Mouse (Mus musculus) T-cell, adult 2 months (primary cell): ENCODE measurements at regions not wholly inside any gene's neighbourhood (a gene's known extent, or its start where the extent isn't known, plus 50 kb on each side); places are given as distances from the start of the nearest gene placed in this dataset.

Experiments
- DNase-seq: peaks from one replicate; pipeline ENCODE4 v3.0.0; 2022; ENCODE audit warnings: low spot score

DNA sequence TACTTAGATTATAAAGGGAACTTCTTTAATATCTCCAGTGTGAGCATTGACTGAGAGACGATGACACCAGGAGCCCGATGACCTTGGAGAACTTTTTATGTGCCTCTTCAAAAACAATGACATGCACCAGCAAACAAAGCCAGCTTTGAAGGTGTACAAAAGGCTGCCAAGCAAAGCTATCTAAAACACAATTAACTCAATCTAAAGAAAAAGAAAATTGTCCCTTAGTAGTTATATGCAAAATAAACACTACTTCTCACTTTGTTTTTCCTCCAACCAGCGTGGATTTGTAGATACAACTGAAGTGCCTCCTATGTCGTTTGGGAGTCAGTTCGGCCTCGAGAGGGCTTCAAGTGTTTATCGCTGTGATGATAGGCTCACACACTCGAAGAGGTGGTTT, 189.0 kb upstream of the Tle4 start:
- no peak for DNase-seq

DNA sequence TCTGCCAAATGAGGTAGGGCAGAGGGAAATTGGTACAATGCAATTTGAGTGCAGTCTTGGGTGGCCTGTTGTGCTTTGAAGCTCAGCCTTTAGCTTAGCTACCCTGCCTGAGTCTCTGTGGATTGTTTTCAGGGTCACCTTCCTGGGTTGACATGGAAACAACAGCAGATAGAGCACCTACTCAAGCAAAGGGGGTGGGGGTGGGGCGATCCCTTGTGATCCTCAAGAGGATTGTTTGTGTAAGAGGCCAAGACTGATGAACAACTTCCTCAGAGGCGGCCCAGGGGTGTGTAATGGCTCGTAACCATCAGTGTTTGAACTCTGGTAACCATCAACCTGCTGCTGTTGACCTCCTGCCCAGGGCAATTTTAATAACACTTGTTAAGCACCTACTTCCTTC, 187.8 kb upstream of the Tle4 start:
- no peak for DNase-seq

DNA sequence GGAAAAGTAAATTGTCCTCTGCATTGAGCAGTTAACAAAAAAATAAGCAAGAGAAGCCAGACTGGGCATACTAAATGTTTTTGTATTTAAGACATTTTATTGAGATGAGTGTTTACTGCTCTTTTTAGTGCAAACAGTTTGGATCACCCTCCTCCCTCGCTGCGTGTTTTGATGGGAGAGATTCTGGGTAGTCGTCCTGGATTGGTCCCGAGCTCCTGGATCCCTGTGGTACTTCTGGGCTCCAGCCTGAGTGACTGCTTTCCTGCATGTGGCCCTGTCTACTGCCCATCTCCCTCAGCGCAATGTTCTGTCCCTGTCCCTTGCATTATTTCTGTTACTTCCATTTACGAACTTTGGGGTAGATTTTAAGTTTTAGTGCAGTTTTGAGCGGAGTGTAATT, 179.9 kb upstream of the Tle4 start:
- DNase-seq: no peak

DNA sequence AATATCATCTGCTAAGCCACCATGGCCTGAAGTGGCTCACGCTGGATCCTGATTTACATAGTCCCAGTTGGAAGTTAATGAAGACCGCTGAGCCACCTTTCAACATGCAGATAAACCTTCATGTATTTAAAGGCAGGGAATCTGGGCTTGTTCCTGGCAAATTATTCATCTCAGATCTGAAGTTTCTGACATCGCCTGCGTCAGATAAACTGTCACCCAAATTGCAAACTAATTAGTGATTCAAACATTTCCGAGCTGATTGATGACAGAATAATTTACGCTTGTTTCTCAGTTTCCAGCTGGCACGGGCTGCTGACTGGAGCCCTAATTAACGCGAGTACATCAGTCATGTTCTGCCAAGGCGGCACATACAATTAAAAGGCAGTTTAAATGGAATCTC, 179.3 kb upstream of the Tle4 start:
- no peak for DNase-seq

DNA sequence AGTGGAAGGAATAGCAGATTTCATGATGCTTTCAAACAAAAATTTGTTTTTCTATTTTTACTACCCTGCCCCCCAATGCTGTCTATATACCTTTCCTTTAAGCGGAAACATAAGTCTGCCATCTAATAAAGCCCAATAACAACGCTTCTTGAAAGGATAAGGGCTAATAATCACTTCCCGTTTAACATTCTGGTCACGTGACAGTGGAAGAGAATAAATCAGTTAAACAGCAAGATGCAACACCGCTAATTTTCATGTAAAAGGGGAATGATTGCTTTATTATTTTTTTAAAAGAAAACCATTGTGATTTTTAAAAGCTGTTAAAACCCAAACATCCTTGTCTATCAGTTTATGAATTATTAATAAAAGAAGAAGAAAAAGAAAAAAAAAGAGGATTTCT, 178.9 kb upstream of the Tle4 start:
- no peak for DNase-seq

DNA sequence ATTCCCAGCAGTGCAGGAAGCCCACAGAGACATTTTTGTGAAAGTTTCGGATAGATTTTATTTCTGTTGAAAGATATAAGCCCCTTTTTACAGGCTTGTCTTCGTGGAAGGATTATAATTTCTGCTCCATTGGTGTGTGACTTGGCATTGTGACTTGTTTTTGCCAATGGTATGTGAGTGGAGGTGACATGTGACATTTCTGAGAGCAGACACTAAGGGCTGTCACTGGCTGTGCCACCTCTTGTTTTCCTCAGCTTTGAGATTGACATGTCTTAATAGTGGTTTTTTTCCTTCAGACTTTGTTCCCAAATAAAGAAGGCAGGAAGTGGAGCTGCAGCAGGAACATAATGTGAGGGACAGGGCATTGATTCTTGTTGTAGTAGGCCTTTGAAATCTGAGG, 174.9 kb upstream of the Tle4 start:
- no peak for DNase-seq

DNA sequence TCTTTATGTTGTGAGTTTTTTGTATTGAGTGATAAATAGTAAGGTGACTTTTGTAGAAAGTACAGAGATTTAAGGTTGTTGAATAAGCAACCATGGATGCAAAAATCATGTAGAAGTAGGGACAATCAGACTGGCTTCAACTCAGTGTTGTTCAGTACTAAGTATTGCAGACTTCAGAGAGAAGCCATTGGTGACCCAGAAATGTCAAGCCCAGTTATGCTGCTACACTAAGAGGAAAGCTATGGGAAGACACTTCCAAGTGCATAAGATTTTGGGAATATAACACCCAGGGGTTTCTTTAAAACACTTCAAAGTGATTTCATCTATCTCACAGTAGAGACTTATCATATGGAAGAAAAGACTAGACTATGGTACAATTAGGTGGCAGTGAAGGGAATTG, 154.8 kb upstream of the Tle4 start:
- DNase-seq: no peak

DNA sequence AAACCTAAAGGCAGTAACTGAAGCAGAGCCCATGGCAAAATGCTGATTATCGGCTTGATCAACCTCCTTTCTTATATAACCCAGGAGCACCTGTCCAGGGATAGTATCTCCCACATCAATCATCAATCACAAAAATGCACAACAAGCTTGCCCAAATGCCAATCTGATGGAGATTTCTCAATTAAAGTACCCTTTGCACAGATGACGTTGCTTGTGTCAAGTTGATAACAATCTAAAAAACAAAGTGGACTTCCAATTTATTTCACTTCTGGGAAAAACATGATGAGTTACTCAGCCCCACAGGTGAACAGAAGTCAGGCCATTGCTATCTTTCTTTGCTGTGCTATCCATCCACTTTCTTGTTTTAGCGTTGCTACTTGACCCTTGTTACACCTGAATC, 144.5 kb upstream of the Tle4 start:
- no peak for DNase-seq

DNA sequence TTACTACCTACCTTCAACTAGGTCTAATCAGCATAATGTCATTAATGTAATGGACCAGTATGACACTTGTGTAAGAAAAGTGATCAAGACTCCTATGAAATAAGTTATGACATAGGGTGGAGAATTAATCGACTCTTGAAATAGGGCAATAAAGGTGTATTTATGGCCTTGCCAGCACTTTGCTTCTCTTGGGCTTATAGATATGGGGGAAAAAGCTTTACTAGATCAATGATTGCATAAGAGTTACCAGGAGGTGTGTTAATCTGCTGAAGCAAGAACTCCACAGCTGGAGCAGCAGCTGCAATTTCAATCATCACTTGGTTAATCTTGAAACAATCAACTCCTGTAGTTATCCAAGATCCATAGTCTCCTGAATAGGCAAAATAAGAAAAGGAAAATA, 143.1 kb upstream of the Tle4 start:
- DNase-seq: no peak

DNA sequence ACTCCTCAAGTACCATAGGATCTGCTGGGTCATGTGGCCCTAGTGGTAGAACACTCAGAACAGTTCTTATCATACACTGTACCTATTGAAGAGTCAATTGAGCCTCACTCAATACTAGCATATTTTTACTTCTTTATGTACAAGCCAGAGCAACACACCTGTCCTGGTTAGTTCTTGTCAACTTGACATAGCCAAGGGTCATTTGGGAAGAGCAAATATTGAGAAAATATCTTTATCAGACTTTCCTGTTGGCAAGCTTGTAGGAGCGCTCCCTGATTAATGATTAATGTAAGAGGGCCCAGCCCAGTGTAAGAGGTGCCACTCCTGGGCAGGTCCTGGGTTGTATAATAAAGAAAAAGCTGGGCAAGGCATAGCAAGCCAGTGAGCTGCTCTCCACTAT, 142.3 kb upstream of the Tle4 start:
- no peak for DNase-seq

DNA sequence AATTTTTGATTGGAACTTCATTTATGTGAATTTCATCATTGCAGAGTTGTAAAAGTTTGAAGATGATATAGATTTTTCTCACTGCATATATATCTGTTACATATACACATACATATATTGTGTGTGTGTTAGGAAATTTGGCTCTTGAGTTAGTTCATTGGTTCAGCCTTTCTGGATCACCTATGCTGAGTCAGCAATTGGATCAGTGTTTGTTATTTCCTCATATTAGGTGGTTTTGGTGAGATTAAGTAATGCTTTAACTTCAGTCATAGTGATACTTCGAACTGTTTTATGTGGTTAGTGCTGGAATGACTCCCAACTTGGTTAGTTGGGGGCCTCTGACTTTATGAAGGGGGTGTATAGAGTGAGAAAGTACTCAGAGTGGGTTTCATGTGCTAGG, 138.7 kb upstream of the Tle4 start:
- no peak for DNase-seq

DNA sequence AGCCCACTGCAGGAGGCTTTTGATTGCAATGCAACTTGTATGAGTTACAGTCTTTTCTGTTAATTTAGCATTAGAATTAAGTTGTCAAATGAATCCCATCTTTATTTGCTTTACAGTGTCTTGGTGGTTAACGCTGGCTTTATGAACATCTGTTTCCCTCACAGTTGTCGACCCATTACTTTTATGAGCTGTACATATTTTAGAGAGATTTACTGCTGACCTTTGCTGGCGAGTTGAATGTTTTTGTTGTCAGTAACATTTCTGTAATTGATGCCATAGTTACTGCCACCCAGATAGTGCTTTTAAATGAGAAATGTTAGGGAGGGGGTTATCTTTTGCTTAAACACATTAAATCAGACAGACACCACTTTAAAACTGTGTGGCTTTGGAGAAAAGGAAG, 127.5 kb upstream of the Tle4 start:
- no peak for DNase-seq

DNA sequence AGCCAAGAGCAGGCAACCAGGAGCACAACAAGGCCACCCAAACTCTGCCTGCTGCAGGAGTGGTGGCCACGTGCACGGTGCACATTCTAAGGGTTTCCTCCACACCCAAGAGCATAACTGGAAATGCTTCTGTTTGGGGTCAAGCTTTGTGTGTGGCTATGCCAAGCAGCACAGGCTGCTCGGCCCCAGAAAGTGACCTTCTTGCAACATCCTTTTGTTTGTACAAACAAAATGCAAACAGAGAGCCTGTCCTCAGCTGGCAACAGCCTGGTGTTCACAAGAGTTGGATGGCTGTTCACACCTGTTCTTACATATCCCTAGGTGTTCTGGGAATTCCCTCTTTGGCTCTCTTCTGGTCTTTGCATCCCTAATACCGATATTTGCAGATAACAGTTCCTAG, 126.8 kb upstream of the Tle4 start:
- DNase-seq: no peak

DNA sequence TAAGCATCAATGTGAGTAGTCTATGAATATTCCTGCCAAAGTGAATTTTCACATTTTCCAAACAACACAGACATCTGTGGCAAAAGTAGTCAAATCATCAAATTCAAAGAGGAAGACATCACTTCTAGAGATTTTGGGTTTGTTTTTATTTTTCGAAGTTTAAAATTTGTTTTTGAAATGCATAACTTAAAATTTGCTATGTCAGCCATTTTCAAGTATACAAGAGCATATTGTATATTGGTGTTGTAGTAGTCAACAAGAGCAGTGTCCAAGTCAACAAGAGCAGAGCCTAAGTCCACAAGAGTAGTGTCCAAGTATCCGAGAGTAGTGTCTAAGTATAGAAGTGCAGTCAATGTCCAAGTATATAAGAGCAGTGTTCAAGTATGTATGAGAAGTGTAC, 107.9 kb upstream of the Tle4 start:
- no peak for DNase-seq

DNA sequence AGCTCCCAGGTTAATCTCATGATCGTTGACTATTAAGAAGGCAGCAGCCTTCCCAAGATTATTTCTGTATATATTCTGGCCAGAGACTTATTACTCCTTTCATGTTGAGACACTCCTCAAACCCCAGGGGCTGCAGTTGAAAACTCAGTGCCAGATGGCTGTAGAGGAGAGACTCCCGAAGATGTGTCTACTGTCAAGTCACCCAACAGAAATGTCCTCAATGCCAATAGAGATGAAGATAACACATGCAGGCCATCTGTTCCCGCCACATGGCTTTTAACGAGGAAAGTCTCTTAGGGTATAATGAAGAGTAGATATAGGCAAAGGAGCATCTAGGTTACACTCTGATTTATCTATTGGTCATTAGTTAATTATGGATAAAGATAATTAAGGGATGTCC, 103.3 kb upstream of the Tle4 start:
- no peak for DNase-seq

DNA sequence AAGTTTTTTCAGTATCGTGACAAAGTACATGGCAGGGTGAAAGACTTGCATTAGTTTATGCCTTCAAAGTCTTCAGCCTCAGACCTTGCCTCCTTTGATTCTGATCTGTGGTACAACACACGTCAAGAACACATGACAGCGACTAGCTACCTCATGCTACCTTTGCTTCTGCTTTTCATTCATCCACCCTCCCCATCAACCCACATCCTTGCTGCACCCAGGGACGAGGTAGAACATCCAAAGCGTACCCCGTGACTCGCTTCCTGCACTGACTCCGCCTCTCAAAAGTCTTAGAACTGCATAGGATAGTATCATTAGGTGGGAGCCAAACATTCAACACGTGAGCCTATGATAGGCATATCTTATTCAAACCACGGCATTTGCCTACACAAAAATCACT, 97.5 kb upstream of the Tle4 start:
- peak; percentile 91 for DNase-seq

DNA sequence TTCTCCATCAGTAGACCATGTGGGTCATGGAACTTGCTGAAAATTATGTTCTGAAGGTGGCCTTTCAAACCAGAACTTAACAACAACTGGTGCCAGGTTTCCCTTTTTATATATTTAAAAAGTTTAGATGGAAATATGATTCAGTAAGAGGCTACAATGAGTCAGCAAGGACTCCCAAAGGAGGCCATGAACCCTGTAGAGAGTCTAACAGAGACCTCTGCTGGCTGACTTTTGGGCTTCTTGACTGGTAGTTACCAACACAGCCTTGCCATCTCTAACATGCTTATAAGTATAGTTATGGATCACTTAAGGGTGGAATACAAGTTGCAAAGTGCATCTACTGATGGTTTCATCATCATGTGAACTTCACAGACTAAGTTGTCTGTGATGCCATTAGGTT, 94.3 kb upstream of the Tle4 start:
- no peak for DNase-seq

DNA sequence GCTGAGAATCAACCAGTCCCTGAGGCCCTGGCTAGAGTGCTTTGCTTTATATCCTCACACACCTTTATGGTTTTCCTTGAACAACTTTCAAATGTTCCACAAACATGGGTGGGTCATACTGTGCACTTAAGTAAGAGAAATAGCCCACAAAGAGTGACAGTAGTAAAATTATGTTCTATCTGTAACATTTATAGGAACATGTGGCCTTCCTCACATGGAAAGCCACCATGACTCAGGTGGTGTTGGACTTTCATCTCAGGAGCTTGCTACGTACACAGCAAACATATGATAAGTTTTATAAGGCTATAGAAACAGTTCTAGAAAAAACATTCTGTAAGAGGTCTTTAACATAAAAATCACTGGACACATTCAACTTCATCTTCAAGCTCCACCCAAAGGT, 87.8 kb upstream of the Tle4 start:
- DNase-seq: no peak

DNA sequence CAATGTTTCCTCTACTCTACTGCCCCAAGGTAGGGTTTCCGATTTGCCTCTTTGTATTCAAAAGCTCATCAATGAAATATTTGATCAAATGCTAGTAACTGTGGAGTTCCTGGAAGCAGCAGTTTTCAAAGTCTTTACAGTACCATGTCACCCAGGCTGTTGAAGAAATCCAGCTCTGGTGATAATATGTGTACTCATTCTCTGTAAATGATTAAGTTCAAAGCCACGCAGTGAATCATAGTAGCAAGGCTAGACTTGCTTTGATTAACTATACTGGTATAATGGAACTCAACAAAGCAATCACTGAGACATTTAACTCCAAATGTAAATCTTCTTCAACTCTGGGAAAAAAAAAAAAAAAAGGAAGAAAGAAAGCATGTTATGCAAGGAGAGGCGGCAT, 86.8 kb upstream of the Tle4 start:
- no peak for DNase-seq

DNA sequence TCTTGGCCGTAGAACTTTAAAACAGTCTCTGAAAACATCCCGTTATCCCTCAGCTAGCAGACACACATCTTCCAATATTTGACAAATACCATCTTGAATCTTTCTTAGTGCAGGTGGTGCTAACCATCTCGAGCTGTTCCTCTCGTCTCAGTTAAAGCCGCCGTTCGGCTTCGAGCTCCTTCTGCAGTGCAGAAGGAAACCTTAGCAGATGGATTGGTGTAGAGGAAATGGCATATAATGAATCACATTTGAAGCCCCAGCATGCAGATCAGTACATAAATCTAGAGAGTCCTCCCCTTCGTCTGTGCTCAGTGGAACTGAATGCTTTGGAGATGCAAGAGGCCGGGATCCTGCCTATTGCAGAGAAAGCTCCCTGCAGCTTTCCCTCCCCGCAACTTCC, 83.5 kb upstream of the Tle4 start:
- no peak for DNase-seq

DNA sequence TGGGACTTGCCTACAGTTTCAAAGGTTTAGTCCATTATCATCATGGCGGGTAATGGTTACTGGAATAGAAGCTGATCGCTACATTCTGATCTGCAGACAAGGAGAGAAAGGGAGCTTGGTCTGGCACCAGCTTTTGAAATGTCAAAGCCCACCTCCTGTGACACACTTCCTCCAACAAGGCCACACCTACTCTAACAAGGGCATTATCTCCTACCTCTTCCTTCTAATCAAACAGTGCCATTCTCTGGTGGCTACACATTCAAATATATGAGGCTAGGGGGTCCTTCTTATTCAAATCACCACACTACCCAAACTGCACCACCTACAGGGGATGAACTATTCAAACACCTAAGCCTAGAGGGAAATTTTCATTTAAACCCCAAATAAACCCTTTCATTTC, 81.9 kb upstream of the Tle4 start:
- DNase-seq: no peak

DNA sequence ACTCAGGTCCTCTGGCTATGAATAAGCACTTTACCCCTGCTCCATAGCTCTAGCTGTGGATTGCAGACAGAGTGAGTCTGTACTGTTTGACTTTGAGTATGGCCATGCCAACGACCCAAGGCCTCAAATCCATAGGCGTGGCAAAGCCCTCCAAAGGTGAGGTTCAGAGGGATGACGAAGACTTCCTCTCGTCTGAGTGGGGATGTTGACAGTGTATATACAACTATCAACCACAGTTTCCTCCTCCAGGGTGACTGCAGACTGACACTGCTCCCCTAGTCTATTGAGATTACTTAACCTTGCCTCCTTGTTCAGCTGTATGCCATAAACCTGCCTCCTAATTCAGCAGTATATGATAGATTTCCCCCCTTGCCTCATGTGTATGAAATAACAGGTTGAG, 80.7 kb upstream of the Tle4 start:
- DNase-seq: peak; percentile 41

DNA sequence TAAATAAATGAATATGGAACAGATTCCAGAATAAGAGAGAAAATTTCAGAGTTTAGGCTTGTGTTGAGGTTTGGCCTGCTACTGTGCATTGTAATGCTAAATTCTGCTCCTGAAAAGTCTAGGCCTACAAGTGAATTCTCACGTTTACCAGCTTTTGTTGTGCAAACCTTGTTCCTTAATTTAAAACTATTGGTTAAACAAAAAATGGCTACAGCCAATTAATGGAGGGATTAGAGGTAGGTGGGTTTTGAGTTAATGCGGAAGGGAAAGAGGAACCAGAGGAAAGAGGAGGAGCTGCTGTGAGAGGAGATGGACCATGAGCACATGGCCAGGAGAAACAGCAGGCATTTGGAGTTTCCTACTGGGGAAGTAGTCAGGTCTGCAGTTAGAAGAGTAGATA, 79.1 kb upstream of the Tle4 start:
- DNase-seq: no peak

DNA sequence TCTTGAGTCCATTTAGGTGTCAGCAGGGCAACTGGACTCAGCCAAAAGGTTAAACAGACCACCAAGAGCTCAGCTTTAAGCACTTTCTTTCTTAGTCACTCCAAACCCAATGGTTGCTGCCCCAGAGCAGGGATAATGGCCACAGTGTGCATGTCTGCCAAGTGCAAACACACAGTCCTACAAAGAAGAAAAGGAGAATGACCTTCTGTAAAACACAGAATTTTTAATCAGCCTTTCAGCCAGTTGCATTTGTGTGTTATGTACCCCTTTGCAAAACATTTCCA, 72.9 kb upstream of the Tle4 start:
- DNase-seq: no peak

DNA sequence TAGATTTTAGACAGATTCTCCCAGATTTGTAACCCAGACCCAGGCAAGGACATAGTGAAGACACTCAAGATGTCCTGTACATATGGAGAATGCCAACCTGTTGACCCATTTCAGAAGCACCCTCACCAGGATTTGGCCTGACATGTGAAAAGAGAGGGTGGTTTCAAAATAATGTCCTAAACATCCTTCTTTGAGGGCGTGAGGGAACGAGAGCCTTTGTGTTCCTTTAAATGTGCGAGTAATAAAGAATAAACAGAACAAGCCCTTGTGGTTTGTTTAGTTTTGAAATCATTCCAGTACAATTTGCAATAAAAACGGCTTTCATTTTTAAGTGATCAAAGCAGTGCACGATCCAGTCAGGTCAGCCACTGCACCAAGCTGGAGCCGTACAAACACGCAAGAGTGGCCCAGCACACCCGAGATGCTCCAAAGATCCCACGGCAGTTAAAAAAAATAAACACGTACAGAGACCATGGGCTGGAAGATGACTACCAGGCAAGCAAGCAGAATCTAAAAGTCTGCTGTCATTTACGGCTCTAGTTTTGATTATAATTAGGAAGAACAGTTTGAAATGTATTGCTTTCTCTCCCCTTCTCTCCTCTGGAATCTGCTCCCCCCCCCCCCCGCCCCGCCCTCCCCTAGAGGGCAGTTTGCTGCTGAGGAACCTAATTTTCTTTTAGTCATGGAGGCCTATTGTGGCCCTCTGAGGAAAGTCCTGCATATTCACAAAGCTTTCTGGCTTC, 72.4 kb upstream of the Tle4 start:
- no peak for DNase-seq
